Mouse (Mus musculus) G1E (cell line): ENCODE measurements around the gene Bhlhe41. TPM values are rescaled to one million over a fixed set of nuclear protein-coding genes. Genes with fewer than 3 reads are reported as not detected.

Experiments
- ATAC-seq: 2 replicates; pipeline ENCODE4 v1.8.0; 2016; ENCODE audit warnings: mild to moderate bottlenecking; ENCODE audit not compliant: insufficient number of reproducible peaks, poor library complexity, low FRiP score, severe bottlenecking; ENCODE audit errors: extremely low read depth
- DNase-seq: peaks from one replicate; pipeline ENCODE4 v3.0.0; 2012; ENCODE audit warnings: low spot score
- H3K27me3 ChIP-seq: 2 replicates; pipeline ENCODE4 v1.6.1; 2012; ENCODE audit warnings: mild to moderate bottlenecking, low read length, inconsistent platforms; ENCODE audit not compliant: insufficient read depth
- H3K36me3 ChIP-seq: replicated peaks from 2 replicates; pipeline ENCODE3; 2012; ENCODE audit warnings: mild to moderate bottlenecking, inconsistent platforms
- H3K4me1 ChIP-seq: 2 replicates; pipeline ENCODE4 v1.6.1; 2012; ENCODE audit warnings: low read depth, low read length, inconsistent platforms, mixed read lengths; ENCODE audit not compliant: insufficient read depth
- H3K4me3 ChIP-seq: 2 replicates; pipeline ENCODE4 v1.5.1; 2012; ENCODE audit warnings: low read depth, mild to moderate bottlenecking, inconsistent platforms, low read length, moderate library complexity, mixed read lengths
- H3K9me3 ChIP-seq: replicated peaks from 2 replicates; pipeline ENCODE4 v1.6.1; 2012; ENCODE audit warnings: inconsistent platforms
- CTCF ChIP-seq: IDR thresholded peaks from 2 replicates; pipeline ENCODE4 v1.5.1; 2012; ENCODE audit warnings: low read depth, low read length, inconsistent platforms, mixed read lengths
- GATA1 ChIP-seq: IDR thresholded peaks from 2 replicates; pipeline ENCODE4 v1.6.1; 2012; ENCODE audit warnings: borderline replicate concordance, low read length, inconsistent platforms, mixed read lengths
- GATA2 ChIP-seq: IDR thresholded peaks from 2 replicates; pipeline ENCODE4 v1.6.1; 2012; ENCODE audit warnings: low read depth, low read length, inconsistent platforms, borderline replicate concordance
- POLR2AphosphoS5 ChIP-seq: IDR thresholded peaks from 2 replicates; pipeline ENCODE4 v1.6.1; 2012; ENCODE audit warnings: low read depth, low read length, inconsistent platforms; ENCODE audit not compliant: insufficient replicate concordance
- TAL1 ChIP-seq: conservative IDR thresholded peaks from 2 replicates; pipeline ENCODE4 v1.6.1; 2012; ENCODE audit warnings: low read depth, low read length, inconsistent platforms, mixed read lengths
- polyA plus RNA-seq: library from polyadenylated mRNA; stranded (reverse); fragments of >175 nt; gene quantifications from 2 replicates; pipeline ENCODE4 v1.2.3, GENCODE M21; 2012
- total RNA-seq, 2 experiments: library from RNA; stranded (forward) in 1 of 2; stranded (reverse) in 1 of 2; fragments of 200-1000 nt in 1 of 2; fragments of >200 nt in 1 of 2; fragmentation: Nextera tagmentation in 1 of 2; gene quantifications; 2 replicates each; pipeline ENCODE4 v1.2.3; 2014 to 2017

Gene Bhlhe41
- total and polyA plus RNA-seq, 3 experiments = 0.11 TPM; not detected in 2

GRCm38 (mm10) chr6:145850789-145851188 lies 14.6 kb downstream of the Bhlhe41 start:
- Histone ChIP-seq H3K4me1 (no peaks in the 10 kb centered on the region), H3K27me3 (no peaks in the 10 kb centered on the region), H3K36me3 (no peaks in the 10 kb centered on the region), H3K9me3 (peaks cover 72% of the 10 kb centered on the region), H3K4me3 (no peak overlapping the region)
- TF ChIP-seq GATA1 = no peak
- TF ChIP-seq TAL1 = no peak
- ATAC-seq = no peak
- no peak for DNase-seq

GRCm38 (mm10) chr6:145847661-145848060 lies 17.7 kb downstream of the Bhlhe41 start:
- DNase-seq (no peak), ATAC-seq (no peak)
- no peak overlapping the region for H3K4me3 ChIP-seq
- H3K36me3 ChIP-seq = no peaks in the 10 kb centered on the region
- no peak for TF ChIP-seq GATA2
- TF ChIP-seq GATA1 = no peak
- no peak for TF ChIP-seq TAL1
- no peak for TF ChIP-seq CTCF
- TF ChIP-seq POLR2AphosphoS5 = no peak
- H3K4me1 ChIP-seq = no peaks in the 10 kb centered on the region
- H3K9me3 ChIP-seq = peaks cover 53% of the 10 kb centered on the region
- H3K27me3 ChIP-seq = no peaks in the 10 kb centered on the region

- ATAC-seq = no peak
- Histone ChIP-seq H3K4me3 (no peak overlapping the region), H3K27me3 (no peaks in the 10 kb centered on the region), H3K9me3 (peaks cover 49% of the 10 kb centered on the region), H3K4me1 (no peaks in the 10 kb centered on the region), H3K36me3 (no peaks in the 10 kb centered on the region)
- TF ChIP-seq GATA2 (no peak), CTCF (no peak), GATA1 (no peak), TAL1 (no peak), POLR2AphosphoS5 (no peak)
- no peak for DNase-seq
Observed at GRCm38 (mm10) chr6:145846948-145847347, 18.4 kb downstream of the Bhlhe41 start.

DNA sequence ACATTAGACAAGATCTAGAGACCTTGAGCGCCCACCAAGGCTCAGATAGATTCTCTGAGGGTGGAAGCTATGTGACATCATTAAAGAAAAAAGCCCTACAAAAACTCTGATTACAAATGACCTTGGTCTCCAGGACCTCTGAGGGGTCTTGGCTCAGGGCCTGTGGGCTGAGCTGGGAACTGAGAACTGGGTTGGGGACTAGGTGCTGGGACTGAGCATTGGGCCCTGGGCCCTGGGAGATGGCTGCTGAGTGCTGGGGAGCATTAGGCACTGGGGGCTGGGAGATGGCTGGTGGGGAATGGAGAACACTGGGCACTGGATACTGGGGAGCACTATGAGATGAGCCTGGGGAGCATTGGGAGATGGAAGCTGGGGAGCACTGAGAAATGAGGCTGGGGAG lies 19.3 kb downstream of the Bhlhe41 start:
- Histone ChIP-seq H3K4me3 (no peak overlapping the region), H3K27me3 (no peaks in the 10 kb centered on the region), H3K36me3 (no peaks in the 10 kb centered on the region), H3K9me3 (peaks cover 45% of the 10 kb centered on the region), H3K4me1 (no peaks in the 10 kb centered on the region)
- ATAC-seq (no peak), DNase-seq (no peak)
- TF ChIP-seq GATA1 = no peak
- no peak for TF ChIP-seq POLR2AphosphoS5
- no peak for TF ChIP-seq GATA2
- TF ChIP-seq TAL1 = no peak
- no peak for TF ChIP-seq CTCF

GRCm38 (mm10) chr6:145845611-145846010 lies 19.7 kb downstream of the Bhlhe41 start:
- Histone ChIP-seq H3K4me3 (no peak overlapping the region), H3K9me3 (peaks cover 46% of the 10 kb centered on the region), H3K4me1 (no peaks in the 10 kb centered on the region), H3K27me3 (no peaks in the 10 kb centered on the region), H3K36me3 (no peaks in the 10 kb centered on the region)
- no peak for TF ChIP-seq POLR2AphosphoS5
- TF ChIP-seq GATA2 = no peak
- no peak for TF ChIP-seq CTCF
- no peak for TF ChIP-seq TAL1
- no peak for TF ChIP-seq GATA1
- no peak for DNase-seq
- ATAC-seq = no peak

GRCm38 (mm10) chr6:145835359-145835758 lies 30.0 kb downstream of the Bhlhe41 start:
- no peak for DNase-seq
- H3K36me3 ChIP-seq = no peaks in the 10 kb centered on the region
- no peak for ATAC-seq

DNA sequence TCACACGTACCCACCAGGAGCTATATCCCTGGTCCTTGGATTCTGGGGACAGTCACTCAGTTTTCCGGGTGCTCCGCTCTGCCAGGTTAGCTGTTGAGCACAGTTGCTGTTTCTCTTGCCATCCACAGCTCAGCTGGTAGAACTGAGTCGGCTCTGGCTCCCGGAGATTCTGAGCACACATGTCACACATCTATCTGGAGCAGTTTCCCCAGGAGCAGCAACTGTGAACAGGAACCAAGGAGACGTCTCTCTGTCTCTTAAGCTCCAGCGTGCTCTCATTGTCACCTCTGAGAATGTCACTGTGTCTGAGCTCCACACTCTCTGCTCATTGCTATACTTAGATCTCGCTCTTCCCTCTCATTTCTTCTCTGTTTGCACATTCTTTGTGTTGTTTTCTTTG lies 32.4 kb downstream of the Bhlhe41 start:
- TF ChIP-seq TAL1 (no peak), GATA1 (no peak)
- no peak overlapping the region for H3K4me3 ChIP-seq
- no peak for ATAC-seq

More at GRCm38 (mm10) chr6:145835359-145835758, 30.0 kb downstream of the Bhlhe41 start:
- Histone ChIP-seq H3K27me3 (no peaks in the 10 kb centered on the region), H3K4me1 (no peaks in the 10 kb centered on the region), H3K9me3 (peaks cover 73% of the 10 kb centered on the region), H3K4me3 (no peak overlapping the region)
- TF ChIP-seq CTCF (no peak), GATA1 (no peak), TAL1 (no peak), POLR2AphosphoS5 (no peak)

More for the DNA sequence above, 32.4 kb downstream of the Bhlhe41 start:
- H3K4me1 ChIP-seq = no peaks in the 10 kb centered on the region
- no peaks in the 10 kb centered on the region for H3K36me3 ChIP-seq
- peaks cover 67% of the 10 kb centered on the region for H3K9me3 ChIP-seq
- H3K27me3 ChIP-seq = no peaks in the 10 kb centered on the region
- DNase-seq = no peak
